Mouse (Mus musculus): ENCODE results near the gene Cd4.
A peak's percentile ranks its signal among the peaks of the same experiment; 100 is the strongest.
"Not testable (repeated sequence)": the region's sequence is repeated elsewhere in the genome, so short reads cannot be mapped to it uniquely, and the experiment has no call there.

Gene Cd4

GRCm38 (mm10) chr6:124915160-124915941, 27.3 kb upstream of the Cd4 start:
- DNase-seq (ENCODE audit: low spot score): no peak

- no peak for DNase-seq (ENCODE audit: low spot score)
These were observed 26.5 kb upstream of the Cd4 start for GRCm38 (mm10) chr6:124914511-124914910.

- no peak for DNase-seq (ENCODE audit: low spot score)
These were observed 25.8 kb upstream of the Cd4 start for GRCm38 (mm10) chr6:124913721-124914285.

GRCm38 (mm10) chr6:124913214-124913613, 25.2 kb upstream of the Cd4 start:
- DNase-seq (ENCODE audit: low spot score): no peak

GRCm38 (mm10) chr6:124911533-124912218, 23.7 kb upstream of the Cd4 start, which contains the start of gene Lag3:
Lag3 (minus strand) TSS chr6:124911705.
- no peak for DNase-seq (ENCODE audit: low spot score)

GRCm38 (mm10) chr6:124910032-124910431, 22.0 kb upstream of the Cd4 start:
- no peak for DNase-seq (ENCODE audit: low spot score)

GRCm38 (mm10) chr6:124907767-124908166, 19.7 kb upstream of the Cd4 start:
- no peak for DNase-seq (ENCODE audit: low spot score)

- no peak for DNase-seq (ENCODE audit: low spot score)
These were observed 17.2 kb upstream of the Cd4 start for GRCm38 (mm10) chr6:124904991-124905860.

- peak; percentile 81 for DNase-seq (ENCODE audit: low spot score)
These were observed 16.4 kb upstream of the Cd4 start for GRCm38 (mm10) chr6:124904161-124904981.

- DNase-seq (ENCODE audit: low spot score): peak; percentile 97
These were observed 15.6 kb upstream of the Cd4 start for GRCm38 (mm10) chr6:124903580-124904151.

GRCm38 (mm10) chr6:124901851-124902250, 13.8 kb upstream of the Cd4 start:
- DNase-seq (ENCODE audit: low spot score): no peak

GRCm38 (mm10) chr6:124900801-124901480, 12.9 kb upstream of the Cd4 start:
- no peak for DNase-seq (ENCODE audit: low spot score)

GRCm38 (mm10) chr6:124900056-124900800, 12.2 kb upstream of the Cd4 start:
- no peak for DNase-seq (ENCODE audit: low spot score)

- no peak for DNase-seq (ENCODE audit: low spot score)
These were observed 10.3 kb upstream of the Cd4 start for GRCm38 (mm10) chr6:124898359-124898758.

GRCm38 (mm10) chr6:124894113-124894512, 6.1 kb upstream of the Cd4 start:
- DNase-seq (ENCODE audit: low spot score): not testable (repeated sequence)

- DNase-seq (ENCODE audit: low spot score): no peak
These were observed 3.0 kb upstream of the Cd4 start for GRCm38 (mm10) chr6:124890997-124891396.

GRCm38 (mm10) chr6:124888555-124889125, 619 bp upstream of the Cd4 start:
- no peak for DNase-seq (ENCODE audit: low spot score)

GRCm38 (mm10) chr6:124885956-124886381, 2.1 kb downstream of the Cd4 start:
- DNase-seq (ENCODE audit: low spot score): no peak

Measured in layer of hippocampus, adult 9-10 months (tissue).